Mouse (Mus musculus) brain, embryonic 14.5 days (tissue): ENCODE results near the gene Rab19.

ENCODE experiments used
- CTCF ChIP-seq: fragments of 200-500 bp; IDR thresholded peaks from 2 replicates; pipeline ENCODE4 v1.5.1; 2012; ENCODE audit warnings: inconsistent platforms, mild to moderate bottlenecking, moderate library complexity, borderline replicate concordance; ENCODE audit not compliant: insufficient read depth, insufficient read length; ENCODE audit errors: extremely low read depth
- POLR2A ChIP-seq: fragments of 200-500 bp; IDR thresholded peaks from 2 replicates; pipeline ENCODE4 v1.6.1; 2012; ENCODE audit warnings: mild to moderate bottlenecking, inconsistent platforms, borderline replicate concordance; ENCODE audit not compliant: poor library complexity, insufficient read depth, insufficient read length, severe bottlenecking; ENCODE audit errors: extremely low read depth

DNA sequence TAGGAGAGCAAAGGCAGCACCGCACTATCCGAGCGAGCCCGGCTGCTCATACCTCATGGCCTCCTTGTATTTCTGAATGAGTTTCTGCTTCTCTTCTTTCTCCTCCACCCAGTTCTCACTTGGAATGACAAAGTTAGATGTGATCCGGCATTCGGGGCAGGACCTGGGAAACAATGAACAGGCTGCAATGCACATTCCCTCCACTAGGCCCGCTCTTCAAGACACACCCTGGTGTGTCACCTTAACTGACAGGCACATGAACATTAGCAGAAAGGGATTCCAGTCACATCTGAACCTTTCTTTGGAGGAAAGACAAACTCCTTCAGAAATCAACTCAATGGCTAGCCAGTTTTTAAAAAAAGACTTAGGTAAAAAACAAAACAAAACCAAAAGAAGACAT lies 19.4 kb downstream of the Rab19 start:
- TF ChIP-seq POLR2A (no peak), CTCF (peak; percentile 61)
